Mouse (Mus musculus) thymus, adult 2 months (tissue): ENCODE measurements at regions not wholly inside any gene's neighbourhood (a gene's known extent, or its start where the extent isn't known, plus 50 kb on each side); places are given as distances from the start of the nearest gene placed in this dataset.

Experiments
- DNase-seq: peaks from one replicate; pipeline ENCODE4 v3.0.0; 2021
- H3K27ac ChIP-seq: fragments of 200-500 bp; 2 replicates; pipeline ENCODE4 v1.5.1; 2012; ENCODE audit warnings: low read length, control low read depth; ENCODE audit not compliant: control insufficient read depth, insufficient read depth
- H3K27me3 ChIP-seq: fragments of 200-500 bp; 2 replicates; pipeline ENCODE4 v1.6.1; 2012; ENCODE audit warnings: mild to moderate bottlenecking, low read length, moderate library complexity, mixed read lengths; ENCODE audit not compliant: control insufficient read depth, insufficient read depth
- H3K36me3 ChIP-seq: fragments of 200-500 bp; 2 replicates; pipeline ENCODE4 v1.6.1; 2012; ENCODE audit warnings: mild to moderate bottlenecking, low read length, moderate library complexity; ENCODE audit not compliant: control insufficient read depth, insufficient read depth
- H3K4me1 ChIP-seq: fragments of 200-500 bp; replicated peaks from 2 replicates; pipeline ENCODE4 v1.6.1; 2012; ENCODE audit warnings: low read length; ENCODE audit not compliant: control insufficient read depth, insufficient read depth
- H3K4me3 ChIP-seq: fragments of 200-500 bp; 2 replicates; pipeline ENCODE4 v1.5.1; 2012; ENCODE audit warnings: mild to moderate bottlenecking, low read length, control low read depth, moderate library complexity; ENCODE audit not compliant: control insufficient read depth, insufficient read depth
- CTCF ChIP-seq: fragments of 200-500 bp; IDR thresholded peaks from 2 replicates; pipeline ENCODE4 v1.5.1; 2012; ENCODE audit warnings: mild to moderate bottlenecking, control low read depth, low read length, moderate library complexity, borderline replicate concordance; ENCODE audit not compliant: control insufficient read depth, poor library complexity, insufficient read depth; ENCODE audit errors: extremely low read depth
- POLR2A ChIP-seq: fragments of 200-500 bp; IDR thresholded peaks from 2 replicates; pipeline ENCODE4 v1.6.1; 2012; ENCODE audit warnings: mild to moderate bottlenecking, low read length, control low read depth, moderate library complexity; ENCODE audit not compliant: control insufficient read depth, poor library complexity, insufficient read depth; ENCODE audit errors: extremely low read depth
- WGBS: fragments of 180-500 bp; shearing (Covaris S2); methylation state at CpG from one replicate; pipeline ENCODE4 v1.1.7; 2018; 5-methylcytosine and 5-hydroxymethylcytosine counted together

GRCm38 (mm10) chr1:98174811-98175132, 79.3 kb upstream of the Pam start:
- H3K27ac ChIP-seq, result no peak overlapping the region
- H3K4me3 ChIP-seq, result no peak overlapping the region
- no peaks in the 10 kb centered on the region for H3K27me3 ChIP-seq
- H3K4me1 ChIP-seq, result no peaks in the 10 kb centered on the region
- WGBS, result 96% methylated on average over 4 of the region's 4 CpGs
- TF ChIP-seq CTCF, result no peak
- no peak for TF ChIP-seq POLR2A
- H3K36me3 ChIP-seq, result no peaks in the 10 kb centered on the region
- DNase-seq, result no peak

- Histone ChIP-seq H3K27ac (no peak overlapping the region), H3K4me3 (no peak overlapping the region), H3K27me3 (no peaks in the 10 kb centered on the region), H3K4me1 (no peaks in the 10 kb centered on the region), H3K36me3 (no peaks in the 10 kb centered on the region)
- WGBS, result 97% methylated on average over 11 of the region's 11 CpGs
- TF ChIP-seq POLR2A (no peak), CTCF (no peak)
- no peak for DNase-seq
These were observed 78.7 kb upstream of the Pam start for GRCm38 (mm10) chr1:98173907-98174810.

GRCm38 (mm10) chr1:98173431-98173830, 78.0 kb upstream of the Pam start:
- WGBS, result 95% methylated on average over 2 of the region's 2 CpGs
- Histone ChIP-seq H3K4me3 (no peak overlapping the region), H3K4me1 (no peaks in the 10 kb centered on the region)

GRCm38 (mm10) chr1:98171291-98171690, 75.8 kb upstream of the Pam start:
- Histone ChIP-seq H3K4me1 (no peaks in the 10 kb centered on the region), H3K4me3 (no peak overlapping the region), H3K36me3 (no peaks in the 10 kb centered on the region), H3K27me3 (no peaks in the 10 kb centered on the region), H3K27ac (no peak overlapping the region)
- WGBS, result 90% methylated on average over 2 of the region's 2 CpGs
- DNase-seq, result no peak
- TF ChIP-seq POLR2A (no peak), CTCF (no peak)

More at GRCm38 (mm10) chr1:98173431-98173830, 78.0 kb upstream of the Pam start:
- no peaks in the 10 kb centered on the region for H3K27me3 ChIP-seq
- no peak overlapping the region for H3K27ac ChIP-seq
- TF ChIP-seq CTCF (no peak), POLR2A (no peak)
- no peak for DNase-seq
- no peaks in the 10 kb centered on the region for H3K36me3 ChIP-seq

GRCm38 (mm10) chr1:98169352-98169751, 73.9 kb upstream of the Pam start:
- Histone ChIP-seq H3K27ac (no peak overlapping the region), H3K27me3 (no peaks in the 10 kb centered on the region), H3K36me3 (no peaks in the 10 kb centered on the region), H3K4me1 (no peaks in the 10 kb centered on the region), H3K4me3 (no peak overlapping the region)
- TF ChIP-seq POLR2A, result no peak
- no peak for TF ChIP-seq CTCF
- no peak for DNase-seq

- DNase-seq, result no peak
- no peak overlapping the region for H3K4me3 ChIP-seq
- no peaks in the 10 kb centered on the region for H3K36me3 ChIP-seq
- no peak for TF ChIP-seq POLR2A
- TF ChIP-seq CTCF, result no peak
- H3K27me3 ChIP-seq, result no peaks in the 10 kb centered on the region
- H3K27ac ChIP-seq, result no peak overlapping the region
- H3K4me1 ChIP-seq, result no peaks in the 10 kb centered on the region
- WGBS, result 53% methylated on average over 4 of the region's 4 CpGs
These were observed 72.4 kb upstream of the Pam start for GRCm38 (mm10) chr1:98167800-98168199.

GRCm38 (mm10) chr1:98162639-98162927, 67.1 kb upstream of the Pam start:
- DNase-seq, result no peak
- TF ChIP-seq CTCF (no peak), POLR2A (no peak)
- Histone ChIP-seq H3K27ac (no peak overlapping the region), H3K27me3 (no peaks in the 10 kb centered on the region), H3K4me1 (no peaks in the 10 kb centered on the region), H3K4me3 (no peak overlapping the region), H3K36me3 (no peaks in the 10 kb centered on the region)
- WGBS, result 90% methylated on average over 2 of the region's 2 CpGs
